Mouse (Mus musculus) liver, embryonic 14.5 days (tissue): Measurements from ENCODE around the gene Gzmm.

Experiments used
- CTCF ChIP-seq: IDR thresholded peaks from 2 replicates; pipeline ENCODE4 v1.5.1; 2016; ENCODE audit warnings: antibody characterized with exemption, low read depth, control low read depth
- EP300 ChIP-seq: IDR thresholded peaks from 2 replicates; pipeline ENCODE4 v1.6.1; 2016; ENCODE audit warnings: antibody characterized with exemption, low read depth

GRCm38 (mm10) chr10:79700676-79701075, 11.9 kb downstream of the Gzmm start:
- TF ChIP-seq CTCF (no peak), EP300 (no peak)
